Mouse (Mus musculus): ENCODE results near the gene Pvalb. TPM values are rescaled to one million over a fixed set of nuclear protein-coding genes. Genes with fewer than 3 reads are reported as not detected.

The Pvalb gene
- polyA plus RNA-seq, 1 experiment from 2014 or later = 0.40 TPM

- Histone ChIP-seq H3K27ac (replicated peaks) (no peak overlapping the region), H3K4me1 (no peaks in the 10 kb centered on the region), H3K9me3 (no peaks in the 10 kb centered on the region), H3K9ac (no peak overlapping the region), H3K4me2 (no peak overlapping the region), H3K36me3 (no peaks in the 10 kb centered on the region), H3K4me3 (no peak overlapping the region), H3K27me3 (replicated peaks) (peaks cover 14% of the 10 kb centered on the region)
- whole genome bisulfite sequencing = 65% methylated on average over 5 of the region's 5 CpGs
- ATAC-seq (ENCODE audit: extremely low read depth, insufficient number of reproducible peaks, low FRiP score, low TSS enrichment) = no peak
Measured at GRCm38 (mm10) chr15:78234823-78235509, 28.8 kb upstream of the Pvalb start.

DNA sequence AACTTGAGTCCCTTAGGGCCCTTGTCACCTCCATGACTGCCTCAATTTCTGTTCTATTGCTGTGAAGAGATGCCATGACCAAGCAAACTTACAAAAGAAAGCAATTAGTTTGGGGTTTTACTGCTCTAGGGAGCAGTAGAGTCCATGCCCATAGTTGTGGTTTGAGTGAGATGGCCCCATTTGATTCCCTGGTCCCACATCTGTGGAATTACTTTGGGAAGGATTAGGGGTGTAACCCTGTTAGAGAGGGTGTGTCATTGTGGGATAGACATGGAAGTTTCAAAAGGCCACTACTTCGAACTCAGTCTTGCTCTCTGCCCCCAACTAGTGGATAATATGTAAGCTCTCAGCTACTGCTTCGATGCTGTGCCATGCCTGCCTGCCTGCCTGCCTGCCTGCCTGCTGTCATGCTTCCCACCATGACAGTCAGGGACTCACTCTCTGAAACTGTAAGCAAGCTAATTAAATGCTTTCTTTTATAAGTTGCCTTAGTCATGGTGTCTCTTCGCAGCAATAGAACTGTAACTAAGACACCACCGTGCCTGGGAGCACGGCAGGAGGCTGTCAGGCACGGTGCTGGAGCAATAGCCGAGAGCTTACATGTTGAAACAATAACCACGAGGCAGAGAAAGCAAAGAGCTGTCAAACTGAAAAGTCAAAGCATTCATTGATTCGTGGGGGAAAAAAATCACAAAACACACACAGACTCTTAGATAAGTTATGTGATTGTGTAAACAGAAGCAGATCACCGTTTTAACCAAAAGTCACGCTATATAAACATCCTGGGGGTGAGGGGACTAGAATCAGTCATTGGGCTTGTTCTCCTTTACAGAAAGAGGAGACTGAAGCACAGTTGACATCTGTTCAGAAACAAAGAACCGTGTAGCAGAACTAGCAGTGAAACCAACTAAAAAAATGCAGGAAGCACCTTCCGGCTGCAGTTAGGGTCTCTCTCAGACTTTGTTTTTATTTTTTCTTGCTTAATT, 25.4 kb upstream of the Pvalb start:
- ATAC-seq (ENCODE audit: extremely low read depth, insufficient number of reproducible peaks, low FRiP score, low TSS enrichment) = no peak
- Histone ChIP-seq H3K4me1 (no peaks in the 10 kb centered on the region), H3K36me3 (no peaks in the 10 kb centered on the region), H3K9me3 (no peaks in the 10 kb centered on the region), H3K4me2 (no peak overlapping the region), H3K4me3 (no peak overlapping the region), H3K9ac (no peak overlapping the region), H3K27me3 (replicated peaks) (no peaks in the 10 kb centered on the region; the same call in 1 of the 2 replicates), H3K27ac (replicated peaks) (no peak overlapping the region)
- whole genome bisulfite sequencing = 44% methylated on average over 13 of the region's 13 CpGs

DNA sequence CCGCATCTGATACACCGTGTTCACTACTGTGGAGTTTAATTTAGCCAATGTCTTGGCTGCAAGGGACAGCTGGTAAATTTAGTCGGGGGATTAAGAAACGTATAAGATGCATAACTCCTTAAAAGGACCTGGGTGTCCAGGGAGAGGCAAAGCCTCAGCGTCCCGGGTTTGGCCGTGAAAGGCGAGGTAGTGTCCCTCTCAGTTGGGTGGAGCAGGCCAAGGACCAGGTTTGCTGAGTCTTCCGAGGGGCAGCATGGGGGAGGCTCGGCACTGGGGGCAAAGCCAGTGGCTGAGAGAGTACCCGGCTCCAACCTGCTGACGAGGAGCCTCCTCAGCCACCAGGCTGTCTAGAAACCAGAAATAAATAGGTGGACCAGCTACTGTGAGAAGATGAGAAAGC, 21.6 kb upstream of the Pvalb start:
- Histone ChIP-seq H3K36me3 (no peaks in the 10 kb centered on the region), H3K4me2 (no peak overlapping the region), H3K27ac (replicated peaks) (no peak overlapping the region), H3K9me3 (no peaks in the 10 kb centered on the region), H3K9ac (no peak overlapping the region), H3K27me3 (replicated peaks) (peaks cover 2% of the 10 kb centered on the region; the same call in 1 of the 2 replicates), H3K4me1 (no peaks in the 10 kb centered on the region), H3K4me3 (no peak overlapping the region)
- WGBS = 70% methylated on average over 12 of the region's 12 CpGs
- ATAC-seq (ENCODE audit: extremely low read depth, insufficient number of reproducible peaks, low FRiP score, low TSS enrichment) = no peak

GRCm38 (mm10) chr15:78215269-78215668, 9.1 kb upstream of the Pvalb start:
- Histone ChIP-seq H3K4me1 (no peaks in the 10 kb centered on the region), H3K4me3 (no peak overlapping the region), H3K27ac (replicated peaks) (no peak overlapping the region), H3K9me3 (no peaks in the 10 kb centered on the region), H3K4me2 (no peak overlapping the region), H3K9ac (no peak overlapping the region), H3K36me3 (no peaks in the 10 kb centered on the region), H3K27me3 (replicated peaks) (no peaks in the 10 kb centered on the region; the same call in 1 of the 2 replicates)
- ATAC-seq (ENCODE audit: extremely low read depth, insufficient number of reproducible peaks, low FRiP score, low TSS enrichment) = no peak
- 67% methylated on average over 9 of the region's 9 CpGs for WGBS

GRCm38 (mm10) chr15:78211367-78211766, 5.2 kb upstream of the Pvalb start:
- Histone ChIP-seq H3K27me3 (replicated peaks) (peaks cover 18% of the 10 kb centered on the region), H3K9ac (no peak overlapping the region), H3K9me3 (0 out of 2 replicates have a peak, but pooled peaks cover 9% of the 10 kb centered on the region), H3K4me2 (no peak overlapping the region), H3K27ac (replicated peaks) (no peak overlapping the region), H3K4me1 (no peaks in the 10 kb centered on the region), H3K36me3 (no peaks in the 10 kb centered on the region), H3K4me3 (no peak overlapping the region)
- 64% methylated on average over 8 of the region's 8 CpGs for WGBS
- no peak for ATAC-seq (ENCODE audit: extremely low read depth, insufficient number of reproducible peaks, low FRiP score, low TSS enrichment)

DNA sequence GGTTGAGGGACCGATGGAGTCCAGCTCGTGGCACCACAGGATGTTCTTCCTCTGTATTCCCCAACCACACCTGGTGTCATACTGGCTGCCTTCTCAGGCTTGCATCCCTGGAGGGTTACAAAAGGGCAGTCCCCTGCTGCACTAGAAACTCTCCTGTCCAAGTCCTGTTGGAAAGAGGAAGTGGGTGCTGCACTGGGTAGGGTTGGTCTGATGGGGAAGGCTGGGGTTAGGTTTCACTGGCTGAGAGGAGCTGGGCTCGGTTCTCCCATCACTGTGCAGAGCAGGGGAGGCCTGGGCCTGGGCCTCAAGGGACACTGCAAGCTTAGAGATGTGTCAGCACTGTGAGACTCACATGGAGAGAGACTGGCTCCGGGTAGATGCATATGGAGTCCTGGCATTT, 4.0 kb upstream of the Pvalb start:
- no peak for ATAC-seq (ENCODE audit: extremely low read depth, insufficient number of reproducible peaks, low FRiP score, low TSS enrichment)
- H3K36me3 ChIP-seq = no peaks in the 10 kb centered on the region
- 0 out of 2 replicates have a peak, but pooled peaks cover 9% of the 10 kb centered on the region for H3K9me3 ChIP-seq
- H3K4me3 ChIP-seq = no peak overlapping the region
- no peak overlapping the region for H3K4me2 ChIP-seq
- no peaks in the 10 kb centered on the region for H3K4me1 ChIP-seq
- H3K27ac ChIP-seq (replicated peaks) = no peak overlapping the region
- H3K27me3 ChIP-seq (replicated peaks) = peaks cover 30% of the 10 kb centered on the region
- no peak overlapping the region for H3K9ac ChIP-seq
- WGBS = 71% methylated on average over 4 of the region's 4 CpGs

DNA sequence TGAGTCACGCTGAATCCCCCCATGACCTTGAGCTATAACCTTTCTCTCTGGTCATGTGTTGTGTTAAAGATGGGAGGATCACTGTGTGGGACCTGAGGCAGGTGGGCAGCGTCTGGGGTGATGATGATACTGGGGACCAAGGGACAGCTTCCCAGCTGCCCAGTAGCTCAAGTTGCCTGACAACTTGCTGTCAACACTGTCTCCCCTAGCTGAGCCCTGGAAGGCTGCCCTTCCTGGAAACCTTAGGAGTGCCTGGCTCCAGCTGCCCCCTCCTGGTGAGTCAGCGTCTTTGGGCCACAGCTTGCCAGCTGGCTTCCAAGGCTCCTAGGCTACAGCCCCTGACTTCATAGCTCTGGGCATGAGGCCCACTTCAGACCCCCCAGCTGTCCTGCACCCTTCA, 1.0 kb downstream of the Pvalb start:
- no peak overlapping the region for H3K27ac ChIP-seq (replicated peaks)
- ATAC-seq (ENCODE audit: extremely low read depth, insufficient number of reproducible peaks, low FRiP score, low TSS enrichment) = no peak
- 0 out of 2 replicates have a peak, but pooled peaks cover 9% of the 10 kb centered on the region for H3K9me3 ChIP-seq
- no peaks in the 10 kb centered on the region for H3K36me3 ChIP-seq
- no peak overlapping the region for H3K4me3 ChIP-seq
- WGBS = 32% methylated on average over 3 of the region's 3 CpGs
- H3K27me3 ChIP-seq (replicated peaks) = peaks cover 79% of the 10 kb centered on the region
- H3K4me2 ChIP-seq = no peak overlapping the region
- H3K9ac ChIP-seq = no peak overlapping the region
- peaks cover 14% of the 10 kb centered on the region for H3K4me1 ChIP-seq

DNA sequence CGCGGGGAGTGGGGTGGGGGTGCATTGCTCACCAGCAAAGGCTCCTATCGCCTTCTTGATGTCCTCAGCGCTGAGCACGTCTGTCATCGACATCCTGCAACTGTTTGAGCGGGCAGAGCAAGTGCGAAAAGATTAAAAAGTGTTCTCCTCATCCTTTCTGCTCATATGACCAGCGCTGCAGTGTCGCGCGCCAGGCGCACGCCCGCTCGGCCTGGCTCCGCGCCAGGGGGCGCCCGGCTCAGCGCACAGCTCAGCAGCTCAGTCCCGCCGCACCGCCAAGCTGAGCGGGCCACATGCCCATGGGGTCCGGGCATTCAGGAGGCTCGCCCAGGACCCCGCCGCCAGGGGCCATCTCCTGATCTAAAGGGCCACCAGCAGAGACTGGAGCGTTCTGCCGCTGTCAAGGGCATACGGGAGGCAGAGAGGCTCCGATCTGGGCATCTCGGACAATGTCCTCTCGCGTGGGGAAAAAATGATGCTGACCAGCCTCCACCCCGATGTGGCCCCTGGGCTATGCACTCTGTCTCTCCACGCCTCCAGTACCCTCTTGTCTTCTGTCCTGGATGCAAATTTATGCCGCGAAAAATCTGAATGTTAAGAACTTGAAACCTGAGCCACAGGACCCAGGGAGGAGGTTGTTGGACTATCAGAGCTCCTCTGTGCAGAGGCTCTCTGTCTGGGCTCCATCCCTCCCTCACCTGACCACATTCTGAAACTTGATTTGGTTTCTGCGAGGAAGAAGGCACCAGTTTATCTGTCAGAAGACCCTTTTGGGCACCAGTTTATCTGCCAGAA, 1.9 kb downstream of the Pvalb start:
- peak; percentile 48; the same call in 1 of the 2 replicates for ATAC-seq (ENCODE audit: extremely low read depth, insufficient number of reproducible peaks, low FRiP score, low TSS enrichment)
- Histone ChIP-seq H3K4me3 (peak overlapping the region; percentile 42), H3K9me3 (0 out of 2 replicates have a peak, but pooled peaks cover 5% of the 10 kb centered on the region), H3K27ac (replicated peaks) (no peak overlapping the region), H3K27me3 (replicated peaks) (peaks cover 88% of the 10 kb centered on the region), H3K4me1 (peaks cover 14% of the 10 kb centered on the region), H3K36me3 (no peaks in the 10 kb centered on the region), H3K9ac (peak overlapping the region; percentile 61), H3K4me2 (peak overlapping the region; percentile 72)
- 1% methylated on average over 41 of the region's 41 CpGs for WGBS

DNA sequence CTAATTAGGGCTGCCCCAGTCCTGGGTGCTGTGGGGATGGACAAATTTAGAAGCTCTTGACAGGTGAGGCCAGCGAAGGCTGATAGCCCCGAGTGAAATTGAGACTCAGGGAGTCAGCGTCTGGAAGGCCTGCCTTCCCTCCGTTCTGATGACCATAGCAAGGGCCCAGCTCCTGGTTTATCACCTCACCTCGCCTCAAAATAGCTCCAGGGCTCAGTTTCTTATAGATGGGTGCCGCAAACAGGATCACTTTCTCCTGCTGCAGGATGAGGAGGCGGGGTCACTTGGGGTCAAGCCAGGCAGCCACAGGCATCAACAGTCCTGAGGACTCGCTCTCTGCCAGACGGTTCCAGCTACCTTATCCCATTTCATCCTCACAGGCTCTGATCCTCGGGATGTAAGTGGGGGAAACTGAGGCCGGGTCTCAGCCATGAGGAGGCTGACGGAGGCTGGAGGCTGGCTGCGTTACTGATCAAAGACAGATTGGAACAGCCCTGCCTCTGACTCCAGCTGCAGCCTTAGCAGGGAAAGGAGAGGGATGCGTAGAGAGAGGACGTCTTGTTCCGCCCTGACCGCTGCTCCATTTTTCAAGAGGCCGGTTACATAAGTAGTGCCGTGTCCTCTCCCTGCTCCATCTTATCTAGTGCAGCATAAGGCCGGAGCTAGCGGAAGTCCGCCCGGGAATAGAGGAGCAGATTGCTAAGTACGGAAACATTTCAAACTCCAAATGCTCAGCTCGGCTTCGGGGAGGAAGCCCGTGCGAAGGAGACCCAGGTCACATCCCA, 10.9 kb downstream of the Pvalb start:
- no peak overlapping the region for H3K9ac ChIP-seq
- H3K4me1 ChIP-seq = peaks cover 11% of the 10 kb centered on the region
- H3K36me3 ChIP-seq = no peaks in the 10 kb centered on the region
- H3K27me3 ChIP-seq (replicated peaks) = peaks cover 88% of the 10 kb centered on the region
- H3K9me3 ChIP-seq = no peaks in the 10 kb centered on the region
- H3K4me2 ChIP-seq = no peak overlapping the region; the same call in 1 of the 2 replicates
- no peak overlapping the region for H3K27ac ChIP-seq (replicated peaks)
- ATAC-seq (ENCODE audit: extremely low read depth, insufficient number of reproducible peaks, low FRiP score, low TSS enrichment) = no peak
- WGBS = 37% methylated on average over 28 of the region's 28 CpGs
- no peak overlapping the region for H3K4me3 ChIP-seq

- no peak overlapping the region for H3K4me2 ChIP-seq
- H3K9ac ChIP-seq = no peak overlapping the region
- no peaks in the 10 kb centered on the region for H3K9me3 ChIP-seq
- H3K27me3 ChIP-seq (replicated peaks) = peaks cover 88% of the 10 kb centered on the region
- H3K36me3 ChIP-seq = no peaks in the 10 kb centered on the region
- 49% methylated on average over 3 of the region's 3 CpGs for WGBS
- H3K4me1 ChIP-seq = peaks cover 11% of the 10 kb centered on the region
- no peak for ATAC-seq (ENCODE audit: extremely low read depth, insufficient number of reproducible peaks, low FRiP score, low TSS enrichment)
- no peak overlapping the region for H3K27ac ChIP-seq (replicated peaks)
- no peak overlapping the region for H3K4me3 ChIP-seq
Measured at GRCm38 (mm10) chr15:78194320-78194719, 11.9 kb downstream of the Pvalb start.

Data from heart, embryonic 13.5 days (tissue).